Mouse (Mus musculus) embryonic stem cell, embryonic (primary cell): ENCODE data around the gene Ankrd54.

Experiments used
- CTCF ChIA-PET, 4 experiments: fragments of 300-600 bp in 2 of 4; fragments of 350-600 bp in 2 of 4; sonication (Branson Sonifier 250); formaldehyde crosslinking; loops; one replicate each; lab custom pipeline; 2022; ENCODE audit warnings: inconsistent platforms in 2 of 4; lab: Charles Lee
- POLR2A ChIA-PET, 4 experiments: fragments of 300-600 bp in 2 of 4; fragments of 350-600 bp in 2 of 4; sonication (Branson Sonifier 250); formaldehyde crosslinking; loops; one replicate each; lab custom pipeline; 2022; ENCODE audit warnings: antibody characterized with exemption in 4 of 4, inconsistent platforms in 1 of 4; lab: Charles Lee

The Ankrd54 gene

GRCm38 (mm10) chr15:79062376-79063159, at the start of gene Ankrd54:
TSS of gene Ankrd54 (minus strand) at chr15:79062893.
- ChIA-PET POLR2A (interaction anchor here (0.5 to 4.8 kb wide), 53 partner anchors 9 to 1875 kb away, joined by 3 to 28 read pairs (median 4); partner anchors contain the start of genes Eif3l (in 2 of the 4), H1f0 (in 2 of the 4), Ddx17 (in 1 of the 4) and Micall1 (in 1 of the 4)), CTCF (interaction anchor here (0.5 to 2.6 kb wide), 24 partner anchors 9 to 1196 kb away, joined by 3 to 33 read pairs (median 4); partner anchors contain the start of genes Eif3l (in 1 of the 4) and Pdxp (in 1 of the 4))

GRCm38 (mm10) chr15:79111774-79112173, 49.1 kb upstream of the Ankrd54 start:
- ChIA-PET CTCF (no interaction called here), POLR2A (interaction anchor here in 1 of 4 experiments (2.0 to 2.2 kb wide), 2 partner anchors 12 to 50 kb away, joined by 4 to 10 read pairs; no protein-coding TSS in a partner anchor)

GRCm38 (mm10) chr15:79110528-79110927, 47.8 kb upstream of the Ankrd54 start:
- ChIA-PET POLR2A (interaction anchor here in 2 of 4 experiments (1.0 to 3.2 kb wide), 13 partner anchors 9 to 51 kb away, joined by 3 to 18 read pairs (median 4); partner anchors contain the start of gene Eif3l (in 1 of the 2)), CTCF (interaction anchor here in 1 of 4 experiments (1.1 to 1.8 kb wide), 4 partner anchors 16 to 38 kb away, joined by 3 to 8 read pairs (median 4); no protein-coding TSS in a partner anchor)

GRCm38 (mm10) chr15:79110031-79110430, 47.3 kb upstream of the Ankrd54 start:
- ChIA-PET POLR2A (interaction anchor here in 2 of 4 experiments (0.9 to 3.2 kb wide), 15 partner anchors 9 to 51 kb away, joined by 3 to 18 read pairs (median 4); partner anchors contain the start of gene Eif3l (in 1 of the 2)), CTCF (interaction anchor here in 2 of 4 experiments (1.0 to 2.4 kb wide), 6 partner anchors 11 to 38 kb away, joined by 3 to 16 read pairs (median 4); no protein-coding TSS in a partner anchor)

- ChIA-PET CTCF (interaction anchor here in 2 of 4 experiments (1.0 to 2.4 kb wide), 6 partner anchors 12 to 39 kb away, joined by 3 to 16 read pairs (median 4); no protein-coding TSS in a partner anchor), POLR2A (interaction anchor here in 3 of 4 experiments (0.9 to 3.2 kb wide), 22 partner anchors 10 to 182 kb away, joined by 3 to 18 read pairs (median 4); partner anchors contain the start of genes 1700088E04Rik (in 1 of the 3), Ankrd54 (in 1 of the 3), Eif3l (in 1 of the 3) and Polr2f (in 1 of the 3))
These were observed 46.7 kb upstream of the Ankrd54 start for GRCm38 (mm10) chr15:79109321-79109934.

GRCm38 (mm10) chr15:79108421-79109320, 46.0 kb upstream of the Ankrd54 start, which contains the start of gene Micall1:
TSS of gene Micall1 (plus strand) at chr15:79108898.
- POLR2A ChIA-PET: interaction anchor here (0.5 to 3.2 kb wide), 24 partner anchors 9 to 244 kb away, joined by 3 to 18 read pairs (median 4); partner anchors contain the start of genes 1700088E04Rik (in 1 of the 4), Ankrd54 (in 1 of the 4), Eif3l (in 1 of the 4) and H1f0 (in 1 of the 4)

GRCm38 (mm10) chr15:79107966-79108365, 45.3 kb upstream of the Ankrd54 start:
- CTCF ChIA-PET: interaction anchor here in 1 of 4 experiments (0.8 to 2.4 kb wide), 3 partner anchors 9 to 41 kb away, joined by 4 to 16 read pairs (median 5); no protein-coding TSS in a partner anchor
- POLR2A ChIA-PET: interaction anchor here in 3 of 4 experiments (0.6 to 3.2 kb wide), 17 partner anchors 8 to 1424 kb away, joined by 3 to 18 read pairs (median 4); partner anchors contain the start of genes 1700088E04Rik (in 1 of the 3), Ankrd54 (in 1 of the 3), H1f0 (in 1 of the 3) and Polr2f (in 1 of the 3)

More at GRCm38 (mm10) chr15:79108421-79109320, 46.0 kb upstream of the Ankrd54 start, which contains the start of gene Micall1:
- CTCF ChIA-PET: interaction anchor here in 2 of 4 experiments (0.8 to 2.4 kb wide), 5 partner anchors 9 to 40 kb away, joined by 3 to 16 read pairs (median 4); no protein-coding TSS in a partner anchor

GRCm38 (mm10) chr15:79105804-79106203, 43.1 kb upstream of the Ankrd54 start:
- CTCF ChIA-PET: interaction anchor here in 1 of 4 experiments (0.5 to 0.6 kb wide), 2 partner anchors 42 to 185 kb away, joined by 3 to 7 read pairs; no protein-coding TSS in a partner anchor
- POLR2A ChIA-PET: interaction anchor here in 3 of 4 experiments (0.5 to 2.1 kb wide), 5 partner anchors 11 to 157 kb away, joined by 3 to 4 read pairs (median 3); no protein-coding TSS in a partner anchor

GRCm38 (mm10) chr15:79103264-79103663, 40.6 kb upstream of the Ankrd54 start:
- ChIA-PET POLR2A (interaction anchor here in 1 of 4 experiments (0.6 to 1.3 kb wide), 2 partner anchors 9 to 56 kb away, joined by 3 read pairs; no protein-coding TSS in a partner anchor), CTCF (interaction anchor here in 2 of 4 experiments (1.0 to 1.4 kb wide), 4 partner anchors 25 to 1005 kb away, joined by 3 read pairs; no protein-coding TSS in a partner anchor)

- CTCF ChIA-PET: interaction anchor here in 3 of 4 experiments (0.7 to 1.4 kb wide), 3 partner anchors 38 to 206 kb away, joined by 3 read pairs; no protein-coding TSS in a partner anchor
- POLR2A ChIA-PET: interaction anchor here in 2 of 4 experiments (0.6 to 0.9 kb wide), 3 partner anchors 18 to 182 kb away, joined by 3 read pairs; no protein-coding TSS in a partner anchor
These were observed 38.8 kb upstream of the Ankrd54 start for GRCm38 (mm10) chr15:79101531-79101930.

GRCm38 (mm10) chr15:79100391-79100790, 37.7 kb upstream of the Ankrd54 start:
- CTCF ChIA-PET: interaction anchor here in 3 of 4 experiments (0.6 to 2.1 kb wide), 3 partner anchors 18 to 107 kb away, joined by 6 to 14 read pairs (median 7); no protein-coding TSS in a partner anchor
- POLR2A ChIA-PET: interaction anchor here in 3 of 4 experiments (0.6 to 2.7 kb wide), 10 partner anchors 8 to 117 kb away, joined by 3 to 12 read pairs (median 4); partner anchors contain the start of gene Micall1 (in 2 of the 3)

GRCm38 (mm10) chr15:79099456-79099855, 36.8 kb upstream of the Ankrd54 start:
- CTCF ChIA-PET: interaction anchor here in 2 of 4 experiments (0.7 to 2.1 kb wide), 7 partner anchors 9 to 151 kb away, joined by 3 to 14 read pairs (median 4); partner anchors contain the start of gene Micall1 (in 1 of the 2)
- POLR2A ChIA-PET: interaction anchor here in 3 of 4 experiments (0.6 to 2.7 kb wide), 8 partner anchors 9 to 151 kb away, joined by 3 to 12 read pairs (median 4); partner anchors contain the start of gene Micall1 (in 2 of the 3)

- POLR2A ChIA-PET: interaction anchor here in 3 of 4 experiments (0.6 to 2.7 kb wide), 5 partner anchors 9 to 282 kb away, joined by 3 to 12 read pairs (median 3); partner anchors contain the start of gene Micall1 (in 2 of the 3)
These were observed 36.2 kb upstream of the Ankrd54 start for GRCm38 (mm10) chr15:79098868-79099267.

GRCm38 (mm10) chr15:79098220-79098619, 35.5 kb upstream of the Ankrd54 start:
- POLR2A ChIA-PET: interaction anchor here (0.6 to 2.7 kb wide), 7 partner anchors 9 to 283 kb away, joined by 3 to 12 read pairs (median 3); partner anchors contain the start of genes Micall1 (in 2 of the 4) and Eif3l (in 1 of the 4)
- CTCF ChIA-PET: interaction anchor here in 1 of 4 experiments (0.8 to 2.1 kb wide), 2 partner anchors 19 to 50 kb away, joined by 3 to 7 read pairs; no protein-coding TSS in a partner anchor

More at GRCm38 (mm10) chr15:79098868-79099267, 36.2 kb upstream of the Ankrd54 start:
- CTCF ChIA-PET: interaction anchor here in 1 of 4 experiments (1.0 to 2.1 kb wide), 5 partner anchors 9 to 151 kb away, joined by 3 to 7 read pairs (median 4); partner anchors contain the start of gene Micall1

GRCm38 (mm10) chr15:79097611-79098025, 34.9 kb upstream of the Ankrd54 start:
- CTCF ChIA-PET: interaction anchor here in 1 of 4 experiments (0.8 kb wide), 1 partner anchor 19 kb away, joined by 3 read pairs; no protein-coding TSS in a partner anchor
- POLR2A ChIA-PET: interaction anchor here in 3 of 4 experiments (0.5 to 1.3 kb wide), 5 partner anchors 10 to 169 kb away, joined by 3 to 4 read pairs (median 3); partner anchors contain the start of genes Eif3l (in 1 of the 3) and Micall1 (in 1 of the 3)
